Mouse (Mus musculus): Measurements from ENCODE around the gene Ip6k3. TPM values are rescaled to one million over a fixed set of nuclear protein-coding genes. Genes with fewer than 3 reads are reported as not detected.

Ip6k3 gene
- total and polyA plus RNA-seq, 3 experiments = 0.05 TPM; not detected in 2

GRCm38 (mm10) chr17:27132238-27132637, 35.4 kb downstream of the Ip6k3 start:
- ATAC-seq (ENCODE audit: extremely low read depth, insufficient number of reproducible peaks, low FRiP score, poor library complexity, severe bottlenecking) (no peak), DNase-seq (ENCODE audit: low spot score) (no peak)
- H3K4me1 ChIP-seq (ENCODE audit: insufficient read depth, low read depth, low read length) = peaks cover 54% of the 10 kb centered on the region
- H3K36me3 ChIP-seq (replicated peaks) = peaks cover 54% of the 10 kb centered on the region
- H3K4me3 ChIP-seq (ENCODE audit: low read depth, low read length) = no peak overlapping the region; the same call in 1 of the 2 replicates
- H3K9me3 ChIP-seq (replicated peaks) = no peaks in the 10 kb centered on the region
- H3K27me3 ChIP-seq (ENCODE audit: insufficient read depth, low read length) = peaks cover 6% of the 10 kb centered on the region; the same call in 1 of the 2 replicates
- TF ChIP-seq POLR2AphosphoS5 (IDR thresholded peaks at IDR 0.05; ENCODE audit: insufficient replicate concordance, low read depth, low read length) (no peak), CTCF (IDR thresholded peaks at IDR 0.05; ENCODE audit: low read depth, low read length) (no peak), TAL1 (conservative IDR thresholded peaks at IDR 0.05; ENCODE audit: low read depth, low read length) (no peak), GATA2 (IDR thresholded peaks at IDR 0.05; ENCODE audit: borderline replicate concordance, low read depth, low read length) (no peak), GATA1 (IDR thresholded peaks at IDR 0.05; ENCODE audit: borderline replicate concordance, low read length) (no peak)

GRCm38 (mm10) chr17:27131240-27131665, 36.3 kb downstream of the Ip6k3 start:
- DNase-seq (ENCODE audit: low spot score) (no peak), ATAC-seq (ENCODE audit: extremely low read depth, insufficient number of reproducible peaks, low FRiP score, poor library complexity, severe bottlenecking) (no peak)
- TF ChIP-seq POLR2AphosphoS5 (IDR thresholded peaks at IDR 0.05; ENCODE audit: insufficient replicate concordance, low read depth, low read length) (no peak), GATA2 (IDR thresholded peaks at IDR 0.05; ENCODE audit: borderline replicate concordance, low read depth, low read length) (no peak), TAL1 (conservative IDR thresholded peaks at IDR 0.05; ENCODE audit: low read depth, low read length) (no peak), CTCF (IDR thresholded peaks at IDR 0.05; ENCODE audit: low read depth, low read length) (no peak), GATA1 (IDR thresholded peaks at IDR 0.05; ENCODE audit: borderline replicate concordance, low read length) (no peak)
- Histone ChIP-seq H3K27me3 (ENCODE audit: insufficient read depth, low read length) (peaks cover 4% of the 10 kb centered on the region; the same call in 1 of the 2 replicates), H3K4me3 (ENCODE audit: low read depth, low read length) (no peak overlapping the region), H3K4me1 (ENCODE audit: insufficient read depth, low read depth, low read length) (peaks cover 58% of the 10 kb centered on the region), H3K36me3 (replicated peaks) (peaks cover 62% of the 10 kb centered on the region), H3K9me3 (replicated peaks) (no peaks in the 10 kb centered on the region)

- TF ChIP-seq CTCF (IDR thresholded peaks at IDR 0.05; ENCODE audit: low read depth, low read length) = no peak
- TF ChIP-seq GATA1 (IDR thresholded peaks at IDR 0.05; ENCODE audit: borderline replicate concordance, low read length) = no peak
- TF ChIP-seq GATA2 (IDR thresholded peaks at IDR 0.05; ENCODE audit: borderline replicate concordance, low read depth, low read length) = no peak
- TF ChIP-seq POLR2AphosphoS5 (IDR thresholded peaks at IDR 0.05; ENCODE audit: insufficient replicate concordance, low read depth, low read length) = no peak
- TF ChIP-seq TAL1 (conservative IDR thresholded peaks at IDR 0.05; ENCODE audit: low read depth, low read length) = no peak
Measured at GRCm38 (mm10) chr17:27130246-27130645, 37.3 kb downstream of the Ip6k3 start.

GRCm38 (mm10) chr17:27129819-27130218, 37.8 kb downstream of the Ip6k3 start:
- TF ChIP-seq GATA1 (IDR thresholded peaks at IDR 0.05; ENCODE audit: borderline replicate concordance, low read length) (no peak), POLR2AphosphoS5 (IDR thresholded peaks at IDR 0.05; ENCODE audit: insufficient replicate concordance, low read depth, low read length) (no peak), CTCF (IDR thresholded peaks at IDR 0.05; ENCODE audit: low read depth, low read length) (no peak), GATA2 (IDR thresholded peaks at IDR 0.05; ENCODE audit: borderline replicate concordance, low read depth, low read length) (no peak), TAL1 (conservative IDR thresholded peaks at IDR 0.05; ENCODE audit: low read depth, low read length) (no peak)
- peaks cover 77% of the 10 kb centered on the region for H3K36me3 ChIP-seq (replicated peaks)
- ATAC-seq (ENCODE audit: extremely low read depth, insufficient number of reproducible peaks, low FRiP score, poor library complexity, severe bottlenecking) (no peak), DNase-seq (ENCODE audit: low spot score) (no peak)
- H3K4me3 ChIP-seq (ENCODE audit: low read depth, low read length) = no peak overlapping the region
- H3K4me1 ChIP-seq (ENCODE audit: insufficient read depth, low read depth, low read length) = peaks cover 52% of the 10 kb centered on the region
- no peaks in the 10 kb centered on the region for H3K9me3 ChIP-seq (replicated peaks)
- H3K27me3 ChIP-seq (ENCODE audit: insufficient read depth, low read length) = peaks cover under 1% of the 10 kb centered on the region; the same call in 1 of the 2 replicates

More at GRCm38 (mm10) chr17:27130246-27130645, 37.3 kb downstream of the Ip6k3 start:
- H3K36me3 ChIP-seq (replicated peaks) = peaks cover 73% of the 10 kb centered on the region
- H3K9me3 ChIP-seq (replicated peaks) = no peaks in the 10 kb centered on the region
- H3K4me3 ChIP-seq (ENCODE audit: low read depth, low read length) = no peak overlapping the region
- H3K27me3 ChIP-seq (ENCODE audit: insufficient read depth, low read length) = peaks cover 4% of the 10 kb centered on the region; the same call in 1 of the 2 replicates
- no peak for DNase-seq (ENCODE audit: low spot score)
- no peak for ATAC-seq (ENCODE audit: extremely low read depth, insufficient number of reproducible peaks, low FRiP score, poor library complexity, severe bottlenecking)
- H3K4me1 ChIP-seq (ENCODE audit: insufficient read depth, low read depth, low read length) = peaks cover 56% of the 10 kb centered on the region

- Histone ChIP-seq H3K4me3 (ENCODE audit: low read depth, low read length) (no peak overlapping the region), H3K27me3 (ENCODE audit: insufficient read depth, low read length) (no peaks in the 10 kb centered on the region), H3K36me3 (replicated peaks) (peaks cover 82% of the 10 kb centered on the region), H3K9me3 (replicated peaks) (no peaks in the 10 kb centered on the region), H3K4me1 (ENCODE audit: insufficient read depth, low read depth, low read length) (peaks cover 49% of the 10 kb centered on the region)
- TF ChIP-seq POLR2AphosphoS5 (IDR thresholded peaks at IDR 0.05; ENCODE audit: insufficient replicate concordance, low read depth, low read length) (no peak), TAL1 (conservative IDR thresholded peaks at IDR 0.05; ENCODE audit: low read depth, low read length) (no peak), CTCF (IDR thresholded peaks at IDR 0.05; ENCODE audit: low read depth, low read length) (no peak), GATA1 (IDR thresholded peaks at IDR 0.05; ENCODE audit: borderline replicate concordance, low read length) (no peak), GATA2 (IDR thresholded peaks at IDR 0.05; ENCODE audit: borderline replicate concordance, low read depth, low read length) (no peak)
- DNase-seq (ENCODE audit: low spot score) = no peak
- ATAC-seq (ENCODE audit: extremely low read depth, insufficient number of reproducible peaks, low FRiP score, poor library complexity, severe bottlenecking) = no peak
Measured at GRCm38 (mm10) chr17:27129291-27129690, 38.3 kb downstream of the Ip6k3 start.

- peaks cover 93% of the 10 kb centered on the region for H3K36me3 ChIP-seq (replicated peaks)
- peaks cover 45% of the 10 kb centered on the region for H3K4me1 ChIP-seq (ENCODE audit: insufficient read depth, low read depth, low read length)
Measured at GRCm38 (mm10) chr17:27128189-27128588, 39.4 kb downstream of the Ip6k3 start.

More at GRCm38 (mm10) chr17:27128189-27128588, 39.4 kb downstream of the Ip6k3 start:
- Histone ChIP-seq H3K9me3 (replicated peaks) (no peaks in the 10 kb centered on the region), H3K4me3 (ENCODE audit: low read depth, low read length) (no peak overlapping the region), H3K27me3 (ENCODE audit: insufficient read depth, low read length) (no peaks in the 10 kb centered on the region)
- no peak for ATAC-seq (ENCODE audit: extremely low read depth, insufficient number of reproducible peaks, low FRiP score, poor library complexity, severe bottlenecking)
- TF ChIP-seq POLR2AphosphoS5 (IDR thresholded peaks at IDR 0.05; ENCODE audit: insufficient replicate concordance, low read depth, low read length) = no peak
- TF ChIP-seq CTCF (IDR thresholded peaks at IDR 0.05; ENCODE audit: low read depth, low read length) = no peak
- no peak for TF ChIP-seq TAL1 (conservative IDR thresholded peaks at IDR 0.05; ENCODE audit: low read depth, low read length)
- TF ChIP-seq GATA2 (IDR thresholded peaks at IDR 0.05; ENCODE audit: borderline replicate concordance, low read depth, low read length) = no peak
- TF ChIP-seq GATA1 (IDR thresholded peaks at IDR 0.05; ENCODE audit: borderline replicate concordance, low read length) = no peak
- DNase-seq (ENCODE audit: low spot score) = no peak
